Mouse (Mus musculus): ENCODE measurements at regions not wholly inside any gene's neighbourhood (a gene's known extent, or its start where the extent isn't known, plus 50 kb on each side); places are given as distances from the start of the nearest gene placed in this dataset.
A peak's percentile ranks its signal among the peaks of the same experiment; 100 is the strongest.

DNA sequence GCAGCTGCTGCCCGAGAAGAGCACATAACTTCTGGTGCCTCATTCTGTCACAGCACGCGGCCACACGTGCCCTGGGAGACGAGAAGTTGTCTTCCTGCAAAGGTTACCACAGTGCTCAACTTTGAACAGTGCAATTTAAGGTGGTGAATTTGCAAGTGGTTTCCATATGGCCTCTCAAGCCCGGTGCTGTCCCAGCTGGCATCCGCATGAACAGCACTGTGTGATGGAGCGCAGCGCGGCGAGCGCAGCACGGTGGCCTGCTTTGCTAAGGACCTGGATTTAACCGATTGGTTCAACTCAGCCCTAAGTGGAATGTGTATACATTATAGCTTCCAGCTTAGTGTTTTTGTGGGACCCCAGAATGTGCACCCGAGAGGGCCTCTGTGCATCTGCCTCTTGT lies 89.6 kb upstream of the Arglu1 start:
- no peak overlapping the region for H3K4me2 ChIP-seq
- no peak for TF ChIP-seq CTCF (IDR thresholded peaks at IDR 0.05; ENCODE audit: low read depth)
- 82% methylated on average over 15 of the region's 15 CpGs for WGBS
- DNase-seq (no peak), ATAC-seq (ENCODE audit: insufficient read depth) (no peak)
- H3K4me1 ChIP-seq (ENCODE audit: insufficient read depth): no peaks in the 10 kb centered on the region
- no peak overlapping the region for H3K27ac ChIP-seq (ENCODE audit: low read depth)
- H3K9ac ChIP-seq: no peak overlapping the region
- no peaks in the 10 kb centered on the region for H3K9me3 ChIP-seq (ENCODE audit: low read depth, low read length)
- H3K36me3 ChIP-seq (ENCODE audit: insufficient read depth): no peaks in the 10 kb centered on the region
- H3K4me3 ChIP-seq (ENCODE audit: low read depth, low read length): no peak overlapping the region
- H3K27me3 ChIP-seq (ENCODE audit: insufficient read depth, low read length): no peaks in the 10 kb centered on the region

- no peak overlapping the region; the same call in 1 of the 2 replicates for H3K27ac ChIP-seq (ENCODE audit: low read depth)
- H3K4me3 ChIP-seq (ENCODE audit: low read depth, low read length): no peak overlapping the region
- ATAC-seq (ENCODE audit: insufficient read depth) (no peak), DNase-seq (peak; percentile 32)
- H3K4me2 ChIP-seq: no peak overlapping the region
- no peak overlapping the region for H3K9ac ChIP-seq
- no peaks in the 10 kb centered on the region for H3K36me3 ChIP-seq (ENCODE audit: insufficient read depth)
- no peaks in the 10 kb centered on the region for H3K27me3 ChIP-seq (ENCODE audit: insufficient read depth, low read length)
- WGBS: 24% methylated on average over 5 of the region's 5 CpGs
- H3K4me1 ChIP-seq (ENCODE audit: insufficient read depth): peaks cover 2% of the 10 kb centered on the region; the same call in 1 of the 2 replicates
- no peaks in the 10 kb centered on the region for H3K9me3 ChIP-seq (ENCODE audit: low read depth, low read length)
- TF ChIP-seq CTCF (IDR thresholded peaks at IDR 0.05; ENCODE audit: low read depth): no peak
Measured at GRCm38 (mm10) chr8:8774496-8775015, 84.2 kb upstream of the Arglu1 start.

GRCm38 (mm10) chr8:8772424-8772823 lies 82.1 kb upstream of the Arglu1 start:
- TF ChIP-seq CTCF (IDR thresholded peaks at IDR 0.05; ENCODE audit: low read depth): no peak
- Histone ChIP-seq H3K4me1 (ENCODE audit: insufficient read depth) (peaks cover 2% of the 10 kb centered on the region; the same call in 1 of the 2 replicates), H3K4me2 (no peak overlapping the region), H3K27me3 (ENCODE audit: insufficient read depth, low read length) (no peaks in the 10 kb centered on the region), H3K9me3 (ENCODE audit: low read depth, low read length) (no peaks in the 10 kb centered on the region), H3K4me3 (ENCODE audit: low read depth, low read length) (no peak overlapping the region), H3K27ac (ENCODE audit: low read depth) (no peak overlapping the region; the same call in 1 of the 2 replicates), H3K9ac (no peak overlapping the region), H3K36me3 (ENCODE audit: insufficient read depth) (no peaks in the 10 kb centered on the region)
- ATAC-seq (ENCODE audit: insufficient read depth) (no peak), DNase-seq (peak; percentile 46)
- 59% methylated on average over 5 of the region's 5 CpGs for WGBS

- DNase-seq: no peak
- Histone ChIP-seq H3K27ac (ENCODE audit: low read depth) (no peak overlapping the region), H3K27me3 (ENCODE audit: insufficient read depth, low read length) (no peaks in the 10 kb centered on the region), H3K4me2 (no peak overlapping the region), H3K36me3 (ENCODE audit: insufficient read depth) (no peaks in the 10 kb centered on the region), H3K9ac (no peak overlapping the region), H3K9me3 (ENCODE audit: low read depth, low read length) (no peaks in the 10 kb centered on the region), H3K4me1 (ENCODE audit: insufficient read depth) (peaks cover 2% of the 10 kb centered on the region; the same call in 1 of the 2 replicates), H3K4me3 (ENCODE audit: low read depth, low read length) (no peak overlapping the region)
- ATAC-seq (ENCODE audit: insufficient read depth): no peak
- no peak for TF ChIP-seq CTCF (IDR thresholded peaks at IDR 0.05; ENCODE audit: low read depth)
- 63% methylated on average over 8 of the region's 8 CpGs for WGBS
Measured at GRCm38 (mm10) chr8:8770397-8770796, 80.1 kb upstream of the Arglu1 start.

DNA sequence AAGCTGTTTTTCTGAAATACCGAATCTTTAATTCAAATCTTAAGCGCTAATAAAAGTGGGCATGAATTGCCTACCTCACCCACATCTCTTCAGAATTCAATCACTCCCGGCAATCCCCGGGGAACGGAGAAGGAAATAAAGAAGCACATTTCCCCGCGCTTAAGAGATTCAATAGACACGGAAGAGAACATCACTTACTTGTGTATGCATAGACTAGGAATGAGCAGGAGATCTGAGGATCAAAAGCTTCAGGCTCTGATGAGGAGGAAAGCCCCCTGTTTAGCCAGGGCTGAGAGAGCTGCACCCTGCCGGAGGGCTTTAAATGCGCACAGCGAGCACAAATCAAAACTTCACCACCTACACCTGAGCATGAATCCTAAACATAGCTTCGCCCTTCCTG lies 72.0 kb upstream of the Arglu1 start:
- Histone ChIP-seq H3K27me3 (ENCODE audit: insufficient read depth, low read length) (no peaks in the 10 kb centered on the region), H3K9me3 (ENCODE audit: low read depth, low read length) (no peaks in the 10 kb centered on the region), H3K4me3 (ENCODE audit: low read depth, low read length) (no peak overlapping the region), H3K36me3 (ENCODE audit: insufficient read depth) (no peaks in the 10 kb centered on the region), H3K27ac (ENCODE audit: low read depth) (no peak overlapping the region), H3K4me2 (no peak overlapping the region), H3K4me1 (ENCODE audit: insufficient read depth) (no peaks in the 10 kb centered on the region), H3K9ac (no peak overlapping the region)
- DNase-seq: no peak
- TF ChIP-seq CTCF (IDR thresholded peaks at IDR 0.05; ENCODE audit: low read depth): no peak
- ATAC-seq (ENCODE audit: insufficient read depth): no peak
- 83% methylated on average over 12 of the region's 12 CpGs for WGBS

DNA sequence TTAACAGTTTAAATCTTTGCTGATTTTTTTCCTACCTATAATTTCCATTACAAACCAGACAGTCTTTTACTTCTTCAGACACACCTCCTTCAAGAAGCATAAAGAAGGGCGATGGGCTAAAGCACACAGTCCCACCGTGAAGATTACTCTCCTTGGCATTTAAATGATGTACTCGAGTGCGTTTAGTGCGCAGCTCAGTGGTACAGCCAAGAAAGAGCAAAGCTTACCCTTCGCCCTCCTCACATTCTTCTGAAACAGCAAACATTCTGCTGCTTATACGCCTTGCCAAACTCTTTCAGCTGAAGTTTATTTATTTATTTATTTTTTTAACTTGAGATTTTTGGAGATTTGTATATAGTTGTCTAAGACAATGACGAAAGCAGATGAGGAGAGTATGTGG lies 68.0 kb upstream of the Arglu1 start:
- H3K4me1 ChIP-seq (ENCODE audit: insufficient read depth): no peaks in the 10 kb centered on the region
- no peaks in the 10 kb centered on the region for H3K36me3 ChIP-seq (ENCODE audit: insufficient read depth)
- 51% methylated on average over 8 of the region's 8 CpGs for WGBS
- no peak overlapping the region for H3K27ac ChIP-seq (ENCODE audit: low read depth)
- no peak overlapping the region for H3K4me3 ChIP-seq (ENCODE audit: low read depth, low read length)
- H3K9ac ChIP-seq: no peak overlapping the region
- H3K27me3 ChIP-seq (ENCODE audit: insufficient read depth, low read length): no peaks in the 10 kb centered on the region
- DNase-seq (peak; percentile 30), ATAC-seq (ENCODE audit: insufficient read depth) (no peak; the same call in 1 of the 2 replicates)
- no peaks in the 10 kb centered on the region for H3K9me3 ChIP-seq (ENCODE audit: low read depth, low read length)
- TF ChIP-seq CTCF (IDR thresholded peaks at IDR 0.05; ENCODE audit: low read depth): no peak
- no peak overlapping the region for H3K4me2 ChIP-seq

DNA sequence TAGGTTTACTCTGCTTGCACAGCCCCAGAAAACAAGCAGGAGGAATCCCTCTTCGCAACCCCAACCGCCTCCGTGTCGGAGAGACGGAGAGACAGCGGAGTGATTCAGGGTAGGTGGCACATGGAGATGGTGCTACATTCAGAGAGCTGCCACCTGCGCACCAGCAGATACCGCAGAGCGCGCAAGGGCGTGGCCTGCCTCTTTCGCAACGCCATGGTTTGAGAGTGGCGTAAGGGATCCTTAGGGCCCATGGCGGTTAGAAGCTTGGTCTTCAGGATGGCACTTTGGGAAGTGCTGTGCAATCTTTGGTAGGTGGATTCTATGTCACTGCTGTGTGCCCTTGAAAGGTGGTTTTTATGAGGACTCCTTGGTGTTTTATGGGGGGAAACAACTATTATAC lies 60.9 kb upstream of the Arglu1 start:
- Histone ChIP-seq H3K27ac (ENCODE audit: low read depth) (no peak overlapping the region), H3K4me3 (ENCODE audit: low read depth, low read length) (no peak overlapping the region), H3K36me3 (ENCODE audit: insufficient read depth) (no peaks in the 10 kb centered on the region), H3K27me3 (ENCODE audit: insufficient read depth, low read length) (no peaks in the 10 kb centered on the region), H3K4me1 (ENCODE audit: insufficient read depth) (no peaks in the 10 kb centered on the region), H3K4me2 (no peak overlapping the region), H3K9me3 (ENCODE audit: low read depth, low read length) (no peaks in the 10 kb centered on the region), H3K9ac (no peak overlapping the region)
- DNase-seq: no peak
- TF ChIP-seq CTCF (IDR thresholded peaks at IDR 0.05; ENCODE audit: low read depth): no peak
- ATAC-seq (ENCODE audit: insufficient read depth): no peak
- WGBS: 86% methylated on average over 15 of the region's 15 CpGs

GRCm38 (mm10) chr8:8746691-8747090 lies 56.4 kb upstream of the Arglu1 start:
- ATAC-seq (ENCODE audit: insufficient read depth): no peak
- TF ChIP-seq CTCF (IDR thresholded peaks at IDR 0.05; ENCODE audit: low read depth): no peak
- no peaks in the 10 kb centered on the region for H3K9me3 ChIP-seq (ENCODE audit: low read depth, low read length)
- H3K9ac ChIP-seq: no peak overlapping the region
- DNase-seq: no peak
- H3K27me3 ChIP-seq (ENCODE audit: insufficient read depth, low read length): no peaks in the 10 kb centered on the region
- 57% methylated on average over 1 of the region's 1 CpGs for WGBS
- H3K27ac ChIP-seq (ENCODE audit: low read depth): no peak overlapping the region
- no peak overlapping the region for H3K4me3 ChIP-seq (ENCODE audit: low read depth, low read length)
- no peaks in the 10 kb centered on the region for H3K4me1 ChIP-seq (ENCODE audit: insufficient read depth)
- H3K4me2 ChIP-seq: no peak overlapping the region
- no peaks in the 10 kb centered on the region for H3K36me3 ChIP-seq (ENCODE audit: insufficient read depth)
